Mouse (Mus musculus) kidney, adult 2 months (tissue): ENCODE measurements around the gene Prkag2.

Experiments
- CTCF ChIP-seq: fragments of 200-500 bp; conservative IDR thresholded peaks from 2 replicates; pipeline ENCODE4 v1.5.1; 2011; ENCODE audit warnings: low read depth, mild to moderate bottlenecking, control low read depth, low read length, moderate library complexity, mixed read lengths; ENCODE audit not compliant: insufficient read depth, insufficient read length
- POLR2A ChIP-seq: fragments of 200-500 bp; IDR thresholded peaks from one replicate; pipeline ENCODE4 v1.6.1; 2011; ENCODE audit warnings: low read depth, low read length, control low read depth

DNA sequence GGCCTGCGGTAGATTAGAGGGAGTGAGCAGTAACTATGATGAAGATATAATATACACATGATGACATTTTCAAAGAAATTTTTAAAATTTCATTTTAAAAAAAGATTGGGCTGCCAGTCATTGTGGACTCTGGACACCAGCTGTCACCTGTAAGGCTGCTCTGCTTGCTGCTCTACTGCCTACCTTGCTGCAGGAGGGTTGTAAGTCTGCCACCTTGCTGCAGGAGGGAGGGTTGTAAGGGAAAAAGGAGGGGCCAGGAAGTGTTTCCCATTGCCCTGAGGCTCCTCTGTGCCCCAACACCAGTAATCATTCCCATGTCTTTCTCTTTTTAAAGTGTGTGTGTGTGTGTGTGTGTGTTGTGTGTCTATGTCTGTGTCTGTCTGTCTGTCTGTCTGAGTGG lies 22.1 kb upstream of the Prkag2 start:
- TF ChIP-seq POLR2A (no peak), CTCF (peak; percentile 45)
